Mouse (Mus musculus) kidney, embryonic 14.5 days (tissue): Measurements from ENCODE around the gene Catip. TPM values are rescaled to one million over a fixed set of nuclear protein-coding genes. Genes with fewer than 3 reads are reported as not detected.
"Not testable (repeated sequence)": the region's sequence is repeated elsewhere in the genome, so short reads cannot be mapped to it uniquely, and the experiment has no call there.

ENCODE experiments used
- ATAC-seq: fragments of 200-750 bp; cut with Nextera tagmentation; 2 replicates; pipeline ENCODE4 v1.8.0; 2017; ENCODE audit warnings: moderate number of reproducible peaks, mild to moderate bottlenecking, moderate TSS enrichment, moderate library complexity; ENCODE audit not compliant: low FRiP score, low TSS enrichment
- H3K27ac ChIP-seq: fragments of 300-500 bp; sonication (generic); 2 replicates; pipeline ENCODE4 v1.5.1; 2014; ENCODE audit warnings: low read depth, mild to moderate bottlenecking, low read length, moderate library complexity, mixed read lengths
- H3K27me3 ChIP-seq: fragments of 300-500 bp; sonication (generic); 2 replicates; pipeline ENCODE4 v1.6.1; 2014; ENCODE audit warnings: mild to moderate bottlenecking, low read length; ENCODE audit not compliant: control insufficient read depth, insufficient read depth
- H3K36me3 ChIP-seq: fragments of 300-500 bp; sonication (generic); 2 replicates; pipeline ENCODE4 v1.6.1; 2014; ENCODE audit warnings: low read length, mixed read lengths; ENCODE audit not compliant: control insufficient read depth, insufficient read depth
- H3K4me1 ChIP-seq: fragments of 300-500 bp; sonication (generic); 2 replicates; pipeline ENCODE4 v1.6.1; 2014; ENCODE audit warnings: low read length, mixed read lengths; ENCODE audit not compliant: control insufficient read depth, insufficient read depth
- H3K4me2 ChIP-seq: fragments of 300-500 bp; sonication (generic); replicated peaks from 2 replicates; pipeline ENCODE4 v1.6.1; 2014; ENCODE audit warnings: low read depth, mild to moderate bottlenecking, low read length
- H3K4me3 ChIP-seq: fragments of 300-500 bp; sonication (generic); 2 replicates; pipeline ENCODE4 v1.5.1; 2014; ENCODE audit warnings: mild to moderate bottlenecking, low read length
- H3K9ac ChIP-seq: fragments of 300-500 bp; sonication (generic); 2 replicates; pipeline ENCODE4 v1.6.1; 2014; ENCODE audit warnings: low read depth, mild to moderate bottlenecking, low read length, moderate library complexity
- H3K9me3 ChIP-seq: fragments of 300-500 bp; sonication (generic); 2 replicates; pipeline ENCODE4 v1.6.1; 2016; ENCODE audit warnings: low read length; ENCODE audit not compliant: control insufficient read depth
- WGBS: fragments of 180-500 bp; shearing (Covaris S2); extraction: QIAGEN DNeasy Blood & Tissue Kit; methylation state at CpG from one replicate; pipeline ENCODE4 v1.1.7; 2014; 5-methylcytosine and 5-hydroxymethylcytosine counted together
- polyA plus RNA-seq: library from polyadenylated mRNA; unstranded; fragments of >200 nt; fragmentation: Nextera tagmentation; extraction: Ambion mirVana; gene quantifications from 2 replicates; pipeline ENCODE4 v1.2.1, GENCODE M21; 2014

Gene Catip
- polyA plus RNA-seq, 1 experiment from 2014 or later, result 0.79 TPM

DNA sequence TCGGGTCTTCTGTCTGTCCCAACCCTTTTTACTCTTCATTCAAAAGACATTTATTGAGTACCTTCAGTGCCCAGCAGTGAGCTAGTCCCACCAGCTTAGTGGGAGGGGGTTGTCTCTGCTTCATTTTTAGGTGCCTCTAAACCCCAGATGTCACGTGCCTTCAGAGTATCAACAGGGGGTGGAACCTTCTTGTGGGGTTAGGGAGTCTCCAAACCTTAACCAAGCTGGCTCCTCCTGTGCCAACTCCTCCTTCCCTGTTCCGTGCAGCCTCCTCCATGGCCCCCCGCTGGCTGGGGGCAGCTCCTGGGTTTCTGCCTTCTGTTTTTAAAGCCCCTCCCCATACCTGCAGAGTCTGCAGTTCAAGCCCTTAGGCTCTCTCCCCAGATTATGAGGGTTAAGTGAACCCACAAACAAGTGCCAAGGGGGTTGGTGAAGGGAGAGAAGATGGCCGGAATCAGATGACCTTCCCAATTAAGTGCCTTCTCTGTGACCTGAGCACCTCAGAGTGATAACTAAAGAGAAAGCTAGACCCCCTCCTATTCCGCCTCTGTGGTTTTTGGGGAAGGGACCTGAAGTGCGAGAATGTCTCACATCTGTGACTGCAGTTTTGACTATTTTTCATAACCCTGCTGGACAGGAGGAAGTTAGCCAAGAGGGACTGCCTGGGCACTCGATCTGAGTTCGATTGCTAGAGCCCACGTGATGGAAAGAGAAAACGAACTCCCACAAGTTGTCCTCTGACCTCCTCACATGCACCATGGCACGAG, 34.7 kb downstream of the Catip start:
- Histone ChIP-seq H3K4me1 (peaks cover 13% of the 10 kb centered on the region), H3K4me3 (peak overlapping the region; percentile 42), H3K36me3 (peaks cover 21% of the 10 kb centered on the region), H3K4me2 (peak overlapping the region; percentile 75), H3K27ac (peak overlapping the region; percentile 97; the same call in 1 of the 2 replicates)
- WGBS, result 8% methylated on average over 12 of the region's 12 CpGs
- H3K9me3 ChIP-seq, H3K9ac ChIP-seq, ATAC-seq, H3K27me3 ChIP-seq: not testable (repeated sequence)

DNA sequence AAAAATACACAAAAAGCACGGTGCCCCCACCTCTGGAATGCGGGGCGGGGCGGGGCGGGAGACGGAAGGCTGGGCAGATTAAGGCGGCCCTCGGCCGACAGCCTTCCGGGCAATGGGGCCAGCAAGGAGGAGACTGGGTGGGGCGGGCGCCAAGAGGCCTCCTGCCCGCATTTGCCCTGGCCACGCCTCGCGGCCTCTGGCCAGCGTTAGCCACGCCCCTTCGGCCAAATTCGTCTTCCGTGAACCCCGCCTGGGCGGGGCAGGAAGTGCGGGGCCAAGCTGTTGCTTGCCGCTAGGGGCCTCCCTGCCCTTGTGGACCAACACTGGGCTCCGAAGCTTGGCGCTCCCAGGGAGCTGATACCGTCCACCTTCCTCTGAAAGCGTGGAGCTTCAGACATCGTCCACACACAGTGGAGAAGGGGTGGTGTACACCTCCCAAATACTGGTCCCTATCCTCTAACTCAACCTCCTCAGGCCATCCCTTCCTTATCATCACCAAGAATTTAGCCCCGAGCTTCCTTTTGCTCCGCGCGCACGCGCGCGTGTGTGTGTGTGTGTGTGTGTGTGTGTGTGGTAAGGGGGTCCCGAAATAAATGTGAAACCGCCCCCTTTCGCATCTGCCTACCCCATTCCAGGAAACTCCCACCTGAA, 35.5 kb downstream of the Catip start:
- H3K9ac ChIP-seq, result peak overlapping the region; percentile 63
- H3K27me3 ChIP-seq, result no peaks in the 10 kb centered on the region
- H3K27ac ChIP-seq, result peak overlapping the region; percentile 97
- no peaks in the 10 kb centered on the region for H3K9me3 ChIP-seq
- H3K4me2 ChIP-seq, result peak overlapping the region; percentile 75
- peaks cover 12% of the 10 kb centered on the region for H3K4me1 ChIP-seq
- under 1% methylated on average over 40 of the region's 41 CpGs for WGBS
- H3K4me3 ChIP-seq, result peak overlapping the region; percentile 42
- H3K36me3 ChIP-seq, result peaks cover 21% of the 10 kb centered on the region
- peak; percentile 94 for ATAC-seq

DNA sequence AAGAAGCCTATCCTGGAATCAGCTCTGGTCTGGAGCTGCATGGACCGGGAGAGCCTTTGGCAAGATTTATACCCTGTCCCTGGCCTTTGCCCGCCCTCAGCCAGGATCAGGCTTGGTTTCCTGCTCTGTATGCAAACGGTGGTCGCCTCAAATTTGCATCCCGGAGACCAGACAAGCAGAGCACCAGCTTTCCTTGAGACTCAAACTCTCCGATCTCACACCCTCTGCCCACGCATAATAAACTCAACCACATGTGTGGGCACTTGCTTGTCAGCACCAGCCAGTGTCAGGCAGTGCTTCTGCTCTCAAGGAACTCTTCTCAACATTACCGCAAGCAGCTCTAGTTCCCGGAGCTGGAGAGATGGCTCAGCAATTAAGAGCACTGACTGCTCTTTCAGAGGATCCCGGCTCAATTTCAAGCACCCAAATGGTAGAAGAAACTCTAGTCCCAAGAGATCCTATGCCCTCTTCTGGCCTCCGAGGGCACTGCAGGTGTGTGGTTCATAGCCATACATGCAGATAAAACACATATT, 36.1 kb downstream of the Catip start:
- Histone ChIP-seq H3K4me1 (peaks cover 6% of the 10 kb centered on the region), H3K9ac (peak overlapping the region; percentile 63), H3K27me3 (no peaks in the 10 kb centered on the region), H3K4me3 (peak overlapping the region; percentile 42), H3K36me3 (peaks cover 21% of the 10 kb centered on the region), H3K4me2 (peak overlapping the region; percentile 75), H3K9me3 (no peaks in the 10 kb centered on the region), H3K27ac (peak overlapping the region; percentile 97)
- 2% methylated on average over 11 of the region's 11 CpGs for WGBS
- peak; percentile 65 for ATAC-seq

DNA sequence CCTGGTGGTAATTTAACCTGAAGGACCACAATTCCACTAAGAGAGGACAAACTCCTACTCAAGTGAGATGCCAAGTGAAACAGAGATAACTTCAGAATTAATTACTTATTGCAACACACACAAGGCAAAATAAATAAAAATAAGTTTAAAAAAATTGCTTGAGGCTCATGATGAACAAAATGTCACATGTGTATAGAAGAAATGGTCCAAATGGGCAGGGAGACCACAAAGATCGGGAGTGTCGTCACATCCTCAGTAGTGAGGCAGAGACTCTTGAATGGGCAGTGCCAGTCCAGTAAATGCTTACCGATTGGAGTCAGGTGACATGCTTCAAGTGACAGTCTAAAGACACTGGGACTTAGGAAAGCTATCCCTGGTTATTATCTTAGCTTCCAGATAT, 38.6 kb downstream of the Catip start:
- Histone ChIP-seq H3K9me3 (no peaks in the 10 kb centered on the region), H3K4me1 (no peaks in the 10 kb centered on the region), H3K36me3 (no peaks in the 10 kb centered on the region), H3K9ac (no peak overlapping the region), H3K4me2 (no peak overlapping the region), H3K27ac (no peak overlapping the region), H3K27me3 (no peaks in the 10 kb centered on the region), H3K4me3 (no peak overlapping the region)
- ATAC-seq, result no peak
- 82% methylated on average over 3 of the region's 3 CpGs for WGBS

DNA sequence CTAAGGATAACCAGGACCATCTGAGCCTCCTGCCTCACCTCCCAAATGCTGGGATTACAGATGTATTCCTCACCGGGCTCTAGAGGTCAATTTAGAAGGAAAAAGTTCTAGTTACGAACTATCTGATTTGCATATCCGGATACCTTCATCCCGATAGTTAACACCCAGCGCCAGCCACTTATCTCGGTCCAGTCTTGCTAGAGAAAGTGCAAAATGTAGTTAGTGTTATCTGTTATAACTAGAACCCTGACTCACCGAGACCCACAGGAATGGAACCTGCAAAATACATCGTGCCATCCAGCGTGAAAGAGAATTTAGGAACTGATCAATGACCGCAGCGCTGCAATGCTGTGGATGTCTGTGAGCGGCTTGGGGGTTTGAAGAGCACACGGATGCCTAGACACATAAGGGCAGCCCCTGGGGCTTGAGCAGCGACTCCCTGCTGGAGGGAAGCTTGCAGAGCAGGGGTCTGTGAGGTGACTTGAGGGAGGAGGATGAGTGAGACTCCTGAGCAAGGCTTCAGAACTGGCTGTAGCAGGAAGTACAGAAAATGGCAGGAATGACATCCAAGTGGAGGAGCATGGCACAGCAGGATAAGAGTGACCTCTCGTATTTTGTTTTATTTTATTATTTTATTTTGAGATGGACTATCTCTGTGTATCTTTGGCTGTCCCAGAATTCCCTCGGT, 39.3 kb downstream of the Catip start:
- 57% methylated on average over 16 of the region's 16 CpGs for WGBS
- no peak overlapping the region for H3K27ac ChIP-seq
- no peak for ATAC-seq
- H3K9me3 ChIP-seq, result no peaks in the 10 kb centered on the region
- no peak overlapping the region for H3K4me2 ChIP-seq
- H3K27me3 ChIP-seq, result no peaks in the 10 kb centered on the region
- H3K4me3 ChIP-seq, result no peak overlapping the region
- no peaks in the 10 kb centered on the region for H3K36me3 ChIP-seq
- H3K9ac ChIP-seq, result no peak overlapping the region
- no peaks in the 10 kb centered on the region for H3K4me1 ChIP-seq

DNA sequence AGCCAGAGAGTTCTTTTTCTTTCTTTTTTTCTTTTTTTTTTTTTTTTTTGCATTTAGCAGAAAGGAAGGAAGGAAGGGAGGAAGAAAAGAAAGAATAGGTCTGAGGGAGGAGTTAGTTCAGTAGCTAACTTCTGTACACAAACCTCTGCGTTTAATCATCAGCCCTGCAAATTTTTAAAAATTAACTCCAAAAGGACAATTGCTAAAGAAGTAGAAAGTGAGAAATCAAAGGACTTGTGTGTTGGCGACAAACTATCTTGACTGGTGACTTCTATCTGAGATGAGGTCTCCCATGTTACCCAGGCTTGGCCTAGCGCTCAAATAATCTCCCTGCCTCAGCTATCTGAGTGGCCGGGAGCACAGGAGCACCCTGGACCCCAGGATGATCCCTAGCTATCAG, 42.3 kb downstream of the Catip start:
- no peak overlapping the region for H3K4me3 ChIP-seq
- H3K9me3 ChIP-seq, result no peaks in the 10 kb centered on the region
- H3K36me3 ChIP-seq, result no peaks in the 10 kb centered on the region
- no peak overlapping the region for H3K4me2 ChIP-seq
- H3K9ac ChIP-seq, result no peak overlapping the region
- 86% methylated on average over 4 of the region's 4 CpGs for WGBS
- ATAC-seq, result no peak
- no peaks in the 10 kb centered on the region for H3K4me1 ChIP-seq
- no peak overlapping the region for H3K27ac ChIP-seq
- no peaks in the 10 kb centered on the region for H3K27me3 ChIP-seq

GRCm38 (mm10) chr1:74408589-74409504, 46.9 kb downstream of the Catip start, which contains the start of gene Vil1:
Gene Vil1 (plus strand): TSS chr1:74409376.
- H3K4me1 ChIP-seq, result no peaks in the 10 kb centered on the region
- no peaks in the 10 kb centered on the region for H3K36me3 ChIP-seq
- no peak within 1 kb of the TSS for H3K4me3 ChIP-seq
- H3K27me3 ChIP-seq, result no peaks in the 10 kb centered on the region
- no peak within 1 kb of the TSS for H3K9ac ChIP-seq
- H3K27ac ChIP-seq, result no peak within 1 kb of the TSS
- H3K4me2 ChIP-seq, result no peak within 1 kb of the TSS
- 37% methylated on average over 15 of the region's 15 CpGs for WGBS
- no peaks in the 10 kb centered on the region for H3K9me3 ChIP-seq
- ATAC-seq, result 0 out of 2 replicates have a peak, but pooled peaks have one; percentile 40

- Histone ChIP-seq H3K36me3 (no peaks in the 10 kb centered on the region), H3K4me2 (no peak overlapping the region), H3K9me3 (no peaks in the 10 kb centered on the region), H3K27ac (no peak overlapping the region), H3K9ac (no peak overlapping the region), H3K27me3 (no peaks in the 10 kb centered on the region), H3K4me1 (no peaks in the 10 kb centered on the region), H3K4me3 (no peak overlapping the region)
- 54% methylated on average over 2 of the region's 2 CpGs for WGBS
- no peak for ATAC-seq
Measured at GRCm38 (mm10) chr1:74411753-74412325, 49.9 kb downstream of the Catip start.
